Mouse (Mus musculus): ENCODE data around the gene Prr12.

DNA sequence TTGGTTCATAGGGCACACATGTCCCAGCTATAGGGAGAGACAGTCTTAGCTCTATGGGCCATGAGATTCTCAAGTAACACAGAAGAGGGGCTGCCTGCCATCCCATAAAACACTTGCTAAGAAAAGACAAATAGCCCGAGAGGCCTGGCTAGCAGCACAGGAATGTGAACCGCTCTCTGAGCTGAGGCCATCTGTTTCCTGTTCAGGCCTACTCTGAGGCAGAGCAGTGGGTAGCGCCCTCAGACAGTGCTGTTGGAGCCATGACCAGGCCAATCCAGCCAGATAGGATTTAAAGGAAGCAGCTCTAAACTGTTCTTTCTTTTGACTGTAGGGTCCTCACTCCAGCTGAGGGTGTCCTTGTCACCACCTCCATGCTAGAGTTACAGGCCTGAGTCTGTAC, 48.1 kb downstream of the Prr12 start:
- TF ChIP-seq CTCF (IDR thresholded peaks at IDR 0.05; ENCODE audit: low read depth, low read length) (no peak), TAL1 (conservative IDR thresholded peaks at IDR 0.05; ENCODE audit: low read depth, low read length) (no peak)
